Mouse (Mus musculus) embryonic facial prominence, embryonic 12.5 days (tissue): Measurements from ENCODE around the gene Arhgap23. TPM values are rescaled to one million over a fixed set of nuclear protein-coding genes. Genes with fewer than 3 reads are reported as not detected.

Experiments used
- ATAC-seq: fragments of 200-750 bp; cut with Nextera tagmentation; 2 replicates; pipeline ENCODE4 v1.8.0; 2017; ENCODE audit not compliant: insufficient number of reproducible peaks, insufficient read depth, low FRiP score, low TSS enrichment
- H3K27ac ChIP-seq: fragments of 300-500 bp; sonication (generic); 2 replicates; pipeline ENCODE4 v1.5.1; 2016; ENCODE audit warnings: mild to moderate bottlenecking
- H3K27me3 ChIP-seq: fragments of 300-500 bp; sonication (generic); 2 replicates; pipeline ENCODE4 v1.6.1; 2016; ENCODE audit warnings: mild to moderate bottlenecking, moderate library complexity
- H3K36me3 ChIP-seq: fragments of 300-500 bp; sonication (generic); 2 replicates; pipeline ENCODE4 v1.6.1; 2016; ENCODE audit warnings: mild to moderate bottlenecking
- H3K4me1 ChIP-seq: fragments of 300-500 bp; sonication (generic); 2 replicates; pipeline ENCODE4 v1.6.1; 2016
- H3K4me2 ChIP-seq: fragments of 300-500 bp; sonication (generic); replicated peaks from 2 replicates; pipeline ENCODE4 v1.6.1; 2016; ENCODE audit warnings: mild to moderate bottlenecking, moderate library complexity
- H3K4me3 ChIP-seq: fragments of 300-500 bp; sonication (generic); 2 replicates; pipeline ENCODE4 v1.5.1; 2016; ENCODE audit warnings: mild to moderate bottlenecking
- H3K9ac ChIP-seq: fragments of 300-500 bp; sonication (generic); 2 replicates; pipeline ENCODE4 v1.6.1; 2016; ENCODE audit warnings: mild to moderate bottlenecking, moderate library complexity
- H3K9me3 ChIP-seq: fragments of 300-500 bp; sonication (generic); 2 replicates; pipeline ENCODE4 v1.6.1; 2016; ENCODE audit warnings: mild to moderate bottlenecking, moderate library complexity
- WGBS: fragments of 180-500 bp; shearing (Covaris S2); methylation state at CpG from one replicate; pipeline ENCODE4 v1.1.7; 2016; 5-methylcytosine and 5-hydroxymethylcytosine counted together
- polyA plus RNA-seq: library from polyadenylated mRNA; unstranded; fragments of >200 nt; fragmentation: Nextera tagmentation; extraction: Ambion mirVana; gene quantifications from 2 replicates; pipeline ENCODE4 v1.2.1, GENCODE M21; 2016

Arhgap23 gene
- polyA plus RNA-seq, 1 experiment from 2014 or later: 10.1 TPM

DNA sequence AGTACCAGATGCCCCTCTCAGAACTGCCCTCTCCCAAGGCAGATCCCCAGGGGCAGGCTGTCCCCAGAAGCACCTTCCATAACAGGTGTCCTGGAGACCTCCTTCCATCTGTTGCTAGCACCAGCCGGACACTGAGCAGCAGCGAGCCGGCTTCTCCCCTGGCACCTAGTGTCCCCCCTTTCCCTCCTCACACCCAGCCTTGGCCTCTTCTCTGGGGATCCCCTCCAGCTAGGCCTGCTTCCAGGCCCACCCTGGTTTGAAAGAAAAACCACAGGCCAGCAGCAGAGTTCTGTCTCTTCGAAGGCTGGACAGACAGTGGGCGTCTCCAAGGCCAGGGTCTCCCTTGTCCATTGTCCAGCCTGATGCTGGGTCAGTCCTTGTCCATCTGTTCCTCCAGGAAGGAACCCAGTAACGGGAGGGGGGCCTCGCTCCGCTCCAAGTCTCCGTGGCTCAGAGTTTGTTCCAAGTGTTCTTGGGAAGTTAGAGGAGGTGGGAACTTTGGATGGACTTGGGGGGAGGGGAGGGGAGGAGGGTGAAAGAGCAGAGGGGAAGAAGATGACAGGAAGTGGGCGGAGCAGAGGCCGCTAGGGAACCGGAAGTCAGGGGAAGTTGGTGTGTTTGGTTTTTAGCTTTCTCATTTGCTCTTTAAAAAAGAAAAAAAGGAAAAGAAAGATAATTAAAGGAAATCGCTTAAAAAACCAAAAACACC, 96.5 kb downstream of the Arhgap23 start:
- Histone ChIP-seq H3K4me3 (no peak overlapping the region), H3K4me1 (0 out of 2 replicates have a peak, but pooled peaks cover 11% of the 10 kb centered on the region), H3K27me3 (peaks cover 6% of the 10 kb centered on the region; the same call in 1 of the 2 replicates), H3K4me2 (0 out of 2 replicates have a peak overlapping the region, but pooled peaks have one; percentile 14), H3K9me3 (no peaks in the 10 kb centered on the region), H3K27ac (no peak overlapping the region; the same call in 1 of the 2 replicates), H3K9ac (no peak overlapping the region), H3K36me3 (no peaks in the 10 kb centered on the region)
- WGBS: 48% methylated on average over 13 of the region's 13 CpGs
- ATAC-seq: no peak

DNA sequence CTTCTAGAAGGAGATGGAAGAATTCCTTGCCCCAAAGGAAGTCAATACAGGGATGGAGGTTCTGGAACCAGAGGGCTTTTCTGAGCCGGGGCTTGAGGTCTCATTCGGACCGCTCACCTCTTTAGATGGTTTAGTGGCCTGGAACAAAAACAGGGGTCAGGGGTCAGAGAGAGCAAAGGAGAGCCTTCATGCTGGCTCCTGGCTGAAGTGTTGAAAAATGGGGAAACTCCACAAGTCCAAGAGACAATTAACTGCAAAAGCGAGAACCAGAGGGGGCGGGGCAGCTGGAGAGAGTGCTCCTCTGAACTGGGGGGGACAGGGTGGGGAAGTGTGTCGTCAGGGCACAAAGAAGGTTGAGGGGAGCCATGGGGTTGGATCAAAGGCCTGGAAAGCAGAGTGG, 97.2 kb downstream of the Arhgap23 start:
- Histone ChIP-seq H3K9ac (no peak overlapping the region), H3K27me3 (peaks cover 6% of the 10 kb centered on the region; the same call in 1 of the 2 replicates), H3K27ac (no peak overlapping the region), H3K4me1 (0 out of 2 replicates have a peak, but pooled peaks cover 11% of the 10 kb centered on the region), H3K9me3 (no peaks in the 10 kb centered on the region), H3K4me2 (0 out of 2 replicates have a peak overlapping the region, but pooled peaks have one; percentile 14), H3K4me3 (no peak overlapping the region), H3K36me3 (no peaks in the 10 kb centered on the region)
- WGBS: 53% methylated on average over 6 of the region's 6 CpGs
- no peak for ATAC-seq

GRCm38 (mm10) chr11:97513066-97513465, 97.7 kb downstream of the Arhgap23 start:
- Histone ChIP-seq H3K9ac (no peak overlapping the region), H3K27me3 (peaks cover 4% of the 10 kb centered on the region; the same call in 1 of the 2 replicates), H3K9me3 (no peaks in the 10 kb centered on the region), H3K27ac (no peak overlapping the region), H3K4me2 (no peak overlapping the region), H3K4me3 (no peak overlapping the region), H3K36me3 (no peaks in the 10 kb centered on the region), H3K4me1 (0 out of 2 replicates have a peak, but pooled peaks cover 11% of the 10 kb centered on the region)
- WGBS: 76% methylated on average over 3 of the region's 3 CpGs
- no peak for ATAC-seq

DNA sequence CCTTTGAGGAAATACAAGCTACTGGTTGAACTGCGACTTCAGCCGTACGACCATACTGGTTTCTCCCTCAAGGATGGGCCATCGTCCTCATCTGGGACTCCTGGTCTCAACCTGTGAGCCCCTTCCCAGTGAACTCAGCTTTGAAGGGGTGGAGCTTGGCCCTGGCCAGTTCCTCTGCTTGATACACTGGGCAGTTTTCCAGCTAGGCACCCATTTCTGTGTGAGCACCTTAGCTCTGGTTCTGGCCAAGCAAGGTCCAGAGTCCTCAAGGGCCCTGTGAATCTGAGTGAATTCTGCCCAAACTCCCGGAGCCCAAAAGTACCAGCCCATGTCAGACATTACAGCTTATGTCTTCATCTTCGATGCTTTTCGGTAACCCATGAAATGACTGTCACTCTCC, 105.2 kb downstream of the Arhgap23 start:
- WGBS: 87% methylated on average over 7 of the region's 7 CpGs
- H3K9me3 ChIP-seq: no peaks in the 10 kb centered on the region
- no peaks in the 10 kb centered on the region for H3K36me3 ChIP-seq
- peaks cover 17% of the 10 kb centered on the region for H3K4me1 ChIP-seq
- H3K27ac ChIP-seq: no peak overlapping the region
- H3K27me3 ChIP-seq: no peaks in the 10 kb centered on the region
- ATAC-seq: no peak
- no peak overlapping the region for H3K4me2 ChIP-seq
- H3K9ac ChIP-seq: no peak overlapping the region
- no peak overlapping the region for H3K4me3 ChIP-seq

DNA sequence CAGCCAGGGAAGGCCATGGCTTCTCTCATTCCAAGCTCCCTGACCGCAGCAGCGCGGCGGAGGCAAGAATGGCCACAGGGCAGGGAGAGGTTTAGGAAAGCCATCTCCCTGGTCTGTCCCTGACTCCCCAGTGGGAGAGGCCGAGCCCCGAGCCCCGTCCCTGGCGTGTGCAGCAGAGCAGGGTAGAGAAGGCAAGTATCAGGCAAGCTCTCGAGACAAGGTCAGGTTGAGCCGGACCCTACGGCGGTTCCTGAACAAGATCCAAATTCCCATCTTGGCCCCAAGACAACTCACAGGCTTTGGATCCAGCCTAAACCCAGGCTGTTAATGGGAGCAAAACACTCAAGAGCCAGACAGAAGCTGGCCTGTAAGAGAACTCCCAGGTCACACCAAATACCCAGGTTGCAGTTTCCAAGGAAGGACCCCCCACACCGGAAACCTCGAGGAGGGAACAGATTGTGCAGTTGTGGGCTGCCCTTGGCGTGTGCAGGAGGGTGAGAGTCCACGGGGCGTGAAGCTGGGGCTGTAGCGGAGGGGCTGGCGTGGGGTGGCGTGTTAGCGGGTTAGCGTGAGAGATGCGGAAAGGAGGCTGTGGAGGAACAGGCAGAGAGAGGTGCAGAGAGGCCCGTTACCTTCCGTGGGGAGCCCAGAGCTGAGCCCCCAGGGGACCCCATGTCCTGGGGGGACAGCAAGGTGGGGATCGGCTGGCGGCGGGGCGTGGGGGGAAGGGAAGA, 106.6 kb downstream of the Arhgap23 start:
- H3K4me2 ChIP-seq: no peak overlapping the region
- no peak overlapping the region for H3K27ac ChIP-seq
- peaks cover 17% of the 10 kb centered on the region for H3K4me1 ChIP-seq
- no peak for ATAC-seq
- H3K27me3 ChIP-seq: no peaks in the 10 kb centered on the region
- H3K36me3 ChIP-seq: no peaks in the 10 kb centered on the region
- no peak overlapping the region for H3K4me3 ChIP-seq
- no peaks in the 10 kb centered on the region for H3K9me3 ChIP-seq
- WGBS: 79% methylated on average over 29 of the region's 29 CpGs
- H3K9ac ChIP-seq: 0 out of 2 replicates have a peak overlapping the region, but pooled peaks have one; percentile 19

DNA sequence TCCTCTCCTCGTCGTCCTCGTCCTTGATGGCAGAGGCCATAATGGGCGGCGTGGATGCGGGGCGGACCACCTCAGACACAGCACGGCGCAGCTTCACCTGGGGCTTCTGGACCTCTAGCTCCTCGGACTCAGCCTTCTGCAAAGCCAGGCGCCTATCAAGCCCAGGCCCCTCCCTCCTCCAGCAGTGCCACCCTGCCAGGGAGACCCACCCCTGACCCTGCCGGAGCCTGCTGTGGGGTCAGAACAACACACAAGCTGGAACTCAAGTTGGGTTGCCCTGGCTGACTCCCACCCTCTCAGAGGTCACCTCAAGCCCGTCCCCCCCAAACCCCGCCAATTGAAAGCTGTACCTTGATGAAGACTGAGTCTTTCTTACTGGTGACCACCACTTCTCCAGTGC, 107.8 kb downstream of the Arhgap23 start:
- Histone ChIP-seq H3K4me3 (no peak overlapping the region), H3K9me3 (no peaks in the 10 kb centered on the region), H3K4me2 (no peak overlapping the region), H3K9ac (no peak overlapping the region), H3K4me1 (peaks cover 17% of the 10 kb centered on the region), H3K27ac (no peak overlapping the region), H3K27me3 (no peaks in the 10 kb centered on the region), H3K36me3 (no peaks in the 10 kb centered on the region)
- no peak for ATAC-seq
- WGBS: 84% methylated on average over 14 of the region's 14 CpGs

DNA sequence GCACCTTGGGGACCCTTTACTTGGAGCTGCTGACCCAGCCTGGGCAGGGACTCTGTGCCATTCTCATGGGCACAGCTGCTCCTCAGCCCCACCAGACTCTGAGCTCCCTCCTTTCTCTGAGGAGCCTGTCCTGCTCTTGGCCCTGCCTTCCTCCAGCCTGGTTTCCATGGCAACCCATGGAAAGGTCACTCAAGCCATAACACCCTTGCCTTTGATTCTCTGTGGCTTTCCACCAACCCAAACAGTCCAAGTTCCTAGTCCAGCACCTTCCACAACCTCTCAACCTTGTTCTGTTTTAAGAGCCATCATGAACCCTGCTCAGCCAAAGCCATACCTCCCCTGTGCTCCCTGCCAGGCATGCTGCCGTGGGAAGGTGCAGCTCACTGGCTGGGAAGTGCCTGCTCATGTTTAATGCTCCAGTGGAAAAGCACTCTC, 108.5 kb downstream of the Arhgap23 start:
- H3K27me3 ChIP-seq: no peaks in the 10 kb centered on the region
- 0% methylated on average over 1 of the region's 1 CpGs for WGBS
- H3K4me1 ChIP-seq: peaks cover 17% of the 10 kb centered on the region
- ATAC-seq: no peak; the same call in 1 of the 2 replicates
- H3K4me3 ChIP-seq: no peak overlapping the region
- H3K9ac ChIP-seq: no peak overlapping the region
- H3K36me3 ChIP-seq: no peaks in the 10 kb centered on the region
- no peaks in the 10 kb centered on the region for H3K9me3 ChIP-seq
- H3K4me2 ChIP-seq: no peak overlapping the region
- H3K27ac ChIP-seq: no peak overlapping the region

DNA sequence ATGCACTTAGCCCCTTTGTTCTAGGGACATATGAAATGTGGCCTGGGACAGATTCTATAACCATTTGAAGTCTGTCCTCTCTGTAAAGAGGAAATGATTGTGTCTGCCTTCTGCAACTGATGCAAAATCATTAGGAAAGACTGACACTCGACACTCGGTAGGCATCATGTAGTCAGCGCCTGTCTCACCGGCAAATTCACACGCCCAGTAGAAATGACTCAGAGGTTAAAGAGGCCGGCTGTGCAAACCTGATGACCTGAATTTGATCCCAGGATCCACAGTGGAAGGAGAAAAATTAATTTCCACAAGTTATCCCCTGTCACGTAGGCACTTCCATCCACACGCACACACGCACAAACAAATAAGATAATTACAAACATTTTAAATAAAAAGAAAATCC, 109.0 kb downstream of the Arhgap23 start:
- no peak overlapping the region for H3K4me2 ChIP-seq
- no peaks in the 10 kb centered on the region for H3K27me3 ChIP-seq
- no peak overlapping the region for H3K27ac ChIP-seq
- no peak for ATAC-seq
- H3K4me3 ChIP-seq: no peak overlapping the region
- H3K9ac ChIP-seq: no peak overlapping the region
- peaks cover 17% of the 10 kb centered on the region for H3K4me1 ChIP-seq
- WGBS: 34% methylated on average over 9 of the region's 9 CpGs
- no peaks in the 10 kb centered on the region for H3K9me3 ChIP-seq
- no peaks in the 10 kb centered on the region for H3K36me3 ChIP-seq

DNA sequence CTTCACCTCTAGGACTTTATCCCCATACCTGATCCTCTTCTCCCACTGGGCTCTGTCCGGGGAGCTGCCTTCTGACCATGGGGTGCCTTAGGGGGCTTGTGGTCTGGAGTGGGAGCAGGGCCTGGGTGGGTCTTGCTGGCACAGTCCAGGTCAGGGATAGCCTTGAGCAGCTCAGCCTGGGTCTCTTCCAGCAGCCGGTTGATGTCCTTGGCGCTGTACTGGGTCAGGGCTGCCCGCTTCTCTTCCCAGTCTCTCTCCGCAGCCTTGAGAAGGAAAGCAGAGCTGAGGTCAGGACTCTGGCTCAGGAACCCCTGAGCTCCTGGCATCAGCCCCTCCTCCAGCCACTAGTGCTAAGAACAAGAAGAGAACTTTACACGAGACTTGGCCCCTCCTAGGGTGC, 110.0 kb downstream of the Arhgap23 start:
- no peak overlapping the region for H3K4me3 ChIP-seq
- 0 out of 2 replicates have a peak, but pooled peaks cover 5% of the 10 kb centered on the region for H3K27me3 ChIP-seq
- no peak overlapping the region for H3K27ac ChIP-seq
- ATAC-seq: no peak
- H3K36me3 ChIP-seq: no peaks in the 10 kb centered on the region
- no peak overlapping the region for H3K4me2 ChIP-seq
- peaks cover 17% of the 10 kb centered on the region for H3K4me1 ChIP-seq
- H3K9me3 ChIP-seq: no peaks in the 10 kb centered on the region
- WGBS: 83% methylated on average over 6 of the region's 6 CpGs
- H3K9ac ChIP-seq: no peak overlapping the region

- ATAC-seq: no peak
- H3K27me3 ChIP-seq: peaks cover 29% of the 10 kb centered on the region
- no peaks in the 10 kb centered on the region for H3K9me3 ChIP-seq
- H3K4me1 ChIP-seq: peaks cover 22% of the 10 kb centered on the region
- H3K9ac ChIP-seq: no peak overlapping the region
- WGBS: 66% methylated on average over 18 of the region's 18 CpGs
- no peaks in the 10 kb centered on the region for H3K36me3 ChIP-seq
- no peak overlapping the region for H3K4me2 ChIP-seq
- no peak overlapping the region for H3K27ac ChIP-seq
- H3K4me3 ChIP-seq: no peak overlapping the region
These were observed 113.0 kb downstream of the Arhgap23 start for GRCm38 (mm10) chr11:97528282-97528808.

DNA sequence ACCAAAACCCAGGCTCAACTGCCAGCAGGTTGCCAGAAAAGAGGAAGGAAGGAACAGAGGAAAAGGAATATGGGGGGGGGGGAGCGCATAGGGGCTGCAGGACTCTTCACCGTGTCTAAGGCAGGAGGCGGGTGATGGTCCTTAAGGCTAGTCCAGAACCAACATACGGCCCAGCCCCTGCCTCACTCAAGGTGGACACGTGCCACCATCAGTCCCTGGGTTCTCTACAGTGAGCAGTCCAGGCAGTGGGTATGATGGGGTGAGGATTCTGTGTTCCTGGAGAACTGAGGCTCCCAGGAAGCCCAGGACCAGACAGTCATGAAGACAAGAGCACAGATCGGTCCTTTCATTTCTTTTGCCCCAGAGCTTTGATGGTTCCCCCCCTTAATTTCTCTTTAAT, 114.7 kb downstream of the Arhgap23 start:
- no peak for ATAC-seq
- no peaks in the 10 kb centered on the region for H3K9me3 ChIP-seq
- no peak overlapping the region for H3K9ac ChIP-seq
- H3K4me2 ChIP-seq: no peak overlapping the region
- no peaks in the 10 kb centered on the region for H3K36me3 ChIP-seq
- 78% methylated on average over 6 of the region's 6 CpGs for WGBS
- no peak overlapping the region for H3K27ac ChIP-seq
- peaks cover 46% of the 10 kb centered on the region for H3K27me3 ChIP-seq
- no peak overlapping the region for H3K4me3 ChIP-seq
- H3K4me1 ChIP-seq: peaks cover 17% of the 10 kb centered on the region
